Mouse (Mus musculus) cerebellum, postnatal 36 days (tissue): ENCODE data around the gene 1700012B07Rik.

Experiments used
- DNase-seq, 2 experiments: peaks; one replicate each; pipeline ENCODE4 v3.0.0; 2021 to 2022; ENCODE audit warnings: mixed read lengths in 2 of 2

Gene 1700012B07Rik

GRCm38 (mm10) chr11:109845601-109846000 is 17.8 kb upstream of the 1700012B07Rik start:
- no peak for DNase-seq

GRCm38 (mm10) chr11:109844466-109844865 is 16.6 kb upstream of the 1700012B07Rik start:
- DNase-seq, result no peak

- DNase-seq, result no peak
Measured at GRCm38 (mm10) chr11:109830368-109830767, 2.5 kb upstream of the 1700012B07Rik start.

- DNase-seq, result no peak
Measured at GRCm38 (mm10) chr11:109822280-109822679, 5.6 kb downstream of the 1700012B07Rik start.

GRCm38 (mm10) chr11:109817405-109817804 is 10.4 kb downstream of the 1700012B07Rik start:
- no peak for DNase-seq

DNA sequence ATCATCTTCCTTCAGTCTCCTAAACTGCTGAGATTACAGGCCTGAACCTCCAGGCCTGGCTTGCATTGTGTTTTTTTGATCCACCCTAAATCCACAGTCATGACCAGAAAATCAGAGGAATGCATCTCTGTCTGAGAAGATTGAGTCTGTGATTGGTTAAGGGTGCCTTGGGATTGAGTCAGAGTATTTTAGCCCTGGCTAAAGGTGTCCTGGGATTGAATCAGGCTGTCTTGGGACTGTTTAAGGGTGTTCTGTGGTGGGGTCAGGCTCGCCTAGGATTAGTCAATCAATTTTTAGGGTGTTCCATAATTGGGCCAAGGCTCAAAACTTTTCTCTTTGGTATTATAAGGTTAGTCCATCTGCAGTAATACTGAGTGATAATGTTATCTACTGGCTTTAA is 10.9 kb downstream of the 1700012B07Rik start:
- no peak for DNase-seq

DNA sequence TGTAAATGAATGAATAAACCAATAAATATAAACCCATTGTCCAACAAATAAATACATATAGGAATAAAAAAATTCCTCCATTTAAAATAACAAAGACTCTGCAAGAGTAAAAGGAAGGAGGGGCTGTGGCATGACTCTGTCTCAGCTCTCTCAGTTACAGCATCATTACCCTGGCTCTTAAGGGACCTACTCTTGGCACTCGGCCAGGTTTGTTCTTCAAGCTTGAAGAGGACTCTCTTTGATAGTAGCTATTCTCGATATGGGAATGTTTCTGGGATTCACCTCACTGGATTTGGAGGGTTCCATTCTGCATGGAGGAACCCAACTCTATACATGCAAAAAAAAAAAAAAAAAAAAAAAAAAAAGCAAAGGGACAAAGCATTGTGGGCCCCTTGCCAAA is 16.1 kb downstream of the 1700012B07Rik start:
- no peak for DNase-seq

DNA sequence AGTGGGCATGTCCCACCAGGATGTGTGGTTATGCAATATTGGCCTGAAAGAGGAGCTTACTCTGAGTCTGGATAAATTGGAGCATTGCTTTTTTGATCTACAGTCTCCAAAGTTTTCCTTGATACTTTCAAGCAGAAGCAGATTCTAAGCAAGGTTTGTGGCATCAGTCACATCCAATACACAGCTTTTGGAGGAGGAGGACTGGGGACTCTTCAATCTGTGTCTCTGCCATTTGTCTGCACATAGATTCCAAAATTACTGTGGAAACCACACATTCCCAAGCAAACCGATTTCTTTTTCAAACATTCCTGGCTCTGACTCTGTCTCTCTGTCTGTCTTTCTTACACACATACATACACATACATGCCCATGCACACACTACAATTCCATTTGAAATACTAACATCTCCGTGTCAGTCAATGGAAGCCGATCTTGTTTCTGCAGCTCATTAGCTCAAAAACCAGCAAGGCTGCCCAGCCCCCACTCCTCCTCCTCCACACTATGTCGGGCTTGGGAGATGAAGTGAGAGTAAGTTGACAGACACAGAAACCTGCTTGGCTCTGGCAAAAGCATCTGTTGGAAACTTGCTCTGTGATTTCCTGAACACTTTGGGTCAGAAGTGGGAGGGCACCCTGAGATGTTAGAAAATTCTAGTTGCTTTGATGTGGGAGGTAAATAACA is 18.5 kb downstream of the 1700012B07Rik start:
- DNase-seq, result no peak

GRCm38 (mm10) chr11:109801515-109801914 is 26.3 kb downstream of the 1700012B07Rik start:
- DNase-seq, result no peak

DNA sequence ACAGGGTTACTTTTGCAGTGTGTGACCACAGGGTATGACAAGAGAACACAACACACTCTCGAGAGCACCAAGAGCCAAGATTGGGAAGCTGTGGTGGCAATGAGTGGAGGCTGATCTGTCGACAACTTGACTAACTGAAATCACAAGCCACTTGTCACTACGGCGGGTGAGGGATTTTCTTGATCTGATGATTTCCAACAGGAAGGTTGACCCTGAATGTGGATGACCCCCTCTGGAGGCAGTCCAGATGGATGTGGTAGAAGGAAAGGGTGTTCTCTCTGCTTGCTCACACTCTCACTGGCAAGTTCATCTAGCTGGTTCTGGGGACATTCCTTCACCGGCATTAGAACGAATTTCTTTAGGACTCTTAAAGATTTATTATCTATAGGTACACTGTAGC is 30.3 kb downstream of the 1700012B07Rik start:
- no peak for DNase-seq

- DNase-seq, result no peak
Measured at GRCm38 (mm10) chr11:109795536-109795935, 32.3 kb downstream of the 1700012B07Rik start.

DNA sequence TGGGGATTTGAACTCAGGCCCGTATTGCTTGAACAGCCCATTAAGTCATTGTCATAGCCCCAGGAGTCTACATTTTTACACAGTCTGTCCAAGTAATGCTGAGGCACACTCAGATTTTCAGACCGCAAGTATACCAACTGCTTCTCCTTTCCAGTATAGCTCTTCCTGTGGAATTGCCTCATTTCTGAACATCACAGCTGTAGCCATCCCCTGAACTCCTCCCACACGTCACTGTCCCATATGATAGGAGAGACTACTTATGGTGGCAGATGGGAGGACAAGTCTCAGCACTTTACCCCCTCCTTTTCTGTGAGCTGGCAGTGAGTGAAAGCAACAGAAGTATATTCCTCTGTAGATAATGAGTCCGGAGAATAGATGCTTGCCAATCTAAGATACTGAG is 34.3 kb downstream of the 1700012B07Rik start:
- DNase-seq, result no peak

DNA sequence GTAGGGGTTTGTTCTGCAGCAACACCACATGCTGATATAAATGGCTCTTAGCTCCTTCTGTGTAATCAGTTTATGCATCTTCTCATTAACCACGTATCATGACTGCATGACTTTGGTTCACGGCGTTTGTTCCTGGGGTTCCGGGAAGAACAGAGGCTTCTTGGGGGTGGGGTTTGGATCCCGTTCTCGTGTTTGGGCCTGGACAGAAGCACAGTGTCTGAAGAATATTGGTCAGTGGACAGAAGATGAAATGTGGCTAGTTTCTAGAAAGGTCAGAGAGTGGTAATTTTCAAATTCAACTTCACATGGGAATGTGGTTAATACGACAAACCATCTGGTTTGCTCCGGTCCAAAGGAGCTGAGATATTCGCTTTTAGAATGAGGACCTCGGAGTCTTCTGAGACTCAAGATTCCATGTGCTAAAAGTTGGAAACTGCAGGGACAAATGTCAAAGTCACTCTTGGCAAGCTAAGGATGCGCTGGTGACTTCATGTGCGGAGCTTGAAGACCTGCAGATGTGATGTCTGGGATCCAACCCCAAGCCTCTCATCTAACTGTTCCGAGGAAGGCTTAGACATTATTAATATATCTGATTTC is 35.3 kb downstream of the 1700012B07Rik start:
- no peak for DNase-seq

DNA sequence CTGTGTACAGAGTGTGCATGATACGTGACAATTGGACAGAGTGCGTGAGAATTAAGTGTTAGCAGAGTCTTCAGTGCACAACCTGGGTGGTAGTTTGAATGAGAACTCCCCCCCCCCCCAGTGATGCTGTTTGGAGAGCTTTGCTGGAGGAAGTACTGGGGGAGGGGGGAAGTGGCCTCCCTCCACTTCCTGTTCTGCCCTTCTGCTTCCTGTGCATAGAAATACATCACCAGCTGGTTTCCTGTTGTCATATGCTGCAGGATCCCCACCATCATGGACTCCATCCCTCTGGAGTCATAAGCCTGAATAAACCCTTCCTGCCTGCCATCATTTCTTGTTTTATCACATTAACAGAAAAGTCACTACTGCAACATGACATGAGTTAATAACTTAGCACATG is 35.9 kb downstream of the 1700012B07Rik start:
- no peak for DNase-seq

DNA sequence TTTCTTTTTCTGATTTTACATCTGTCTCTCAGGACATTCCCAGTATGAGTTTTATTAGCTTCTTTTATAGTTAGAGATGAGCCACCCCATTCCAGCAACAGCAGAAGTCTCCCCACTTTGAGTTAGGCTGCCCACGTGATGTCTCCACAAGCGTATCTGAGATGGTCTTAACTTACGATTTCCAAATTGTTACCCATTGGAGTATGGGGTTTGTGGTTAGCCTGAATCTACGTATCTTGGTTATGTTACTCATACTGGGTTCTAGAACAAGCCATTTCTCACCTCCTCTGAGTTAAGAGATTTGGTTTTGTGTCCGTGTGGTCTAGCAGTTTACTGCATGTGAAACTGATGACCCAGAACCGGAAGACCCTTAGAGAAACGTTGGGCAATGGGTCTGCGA is 37.6 kb downstream of the 1700012B07Rik start:
- no peak for DNase-seq

- DNase-seq, result no peak
Measured at GRCm38 (mm10) chr11:109785392-109785791, 42.5 kb downstream of the 1700012B07Rik start.

DNA sequence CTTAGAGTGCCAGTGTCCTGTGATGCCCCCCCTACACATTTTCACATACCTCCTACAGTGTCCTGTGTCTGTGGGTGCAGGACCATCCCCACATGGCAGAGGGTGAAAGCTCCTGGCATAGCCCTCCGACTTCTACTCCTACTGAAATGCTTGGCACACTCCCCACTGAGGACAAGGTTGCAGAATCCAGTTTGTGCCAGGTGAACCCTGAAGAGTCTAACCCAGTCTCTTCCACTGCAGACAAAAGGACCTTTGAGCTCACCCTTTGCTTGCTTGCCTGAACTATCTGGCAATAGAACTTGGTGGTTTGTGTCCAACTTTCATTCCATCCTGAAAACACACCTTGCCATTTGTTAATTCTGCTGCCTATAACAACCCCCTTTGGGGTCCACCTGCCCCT is 56.5 kb downstream of the 1700012B07Rik start:
- DNase-seq, result no peak

GRCm38 (mm10) chr11:109770185-109770584 is 57.7 kb downstream of the 1700012B07Rik start:
- no peak for DNase-seq

- no peak for DNase-seq
Measured at GRCm38 (mm10) chr11:109769091-109769490, 58.8 kb downstream of the 1700012B07Rik start.

DNA sequence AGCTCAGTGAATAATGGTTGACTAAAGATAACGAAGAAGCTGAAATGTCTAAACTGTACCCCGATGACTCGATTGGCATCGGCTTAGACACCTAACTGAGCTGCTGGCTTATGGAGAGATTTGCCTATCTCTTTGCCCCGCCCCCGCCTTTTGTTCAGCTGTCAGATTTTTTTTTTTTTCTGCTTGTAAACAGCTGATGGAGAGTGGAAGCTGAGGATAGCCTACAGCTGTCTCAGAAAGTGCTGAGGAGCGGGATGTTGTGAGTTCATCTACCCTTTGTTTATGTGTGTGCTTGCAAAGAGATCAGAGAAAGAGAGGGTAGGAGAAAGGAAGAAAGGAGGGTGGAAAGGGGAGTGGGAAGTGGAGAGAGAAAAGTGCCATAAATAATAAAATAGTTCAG is 67.8 kb downstream of the 1700012B07Rik start:
- DNase-seq, result no peak

GRCm38 (mm10) chr11:109758616-109759215 is 69.1 kb downstream of the 1700012B07Rik start:
- DNase-seq, result no peak

DNA sequence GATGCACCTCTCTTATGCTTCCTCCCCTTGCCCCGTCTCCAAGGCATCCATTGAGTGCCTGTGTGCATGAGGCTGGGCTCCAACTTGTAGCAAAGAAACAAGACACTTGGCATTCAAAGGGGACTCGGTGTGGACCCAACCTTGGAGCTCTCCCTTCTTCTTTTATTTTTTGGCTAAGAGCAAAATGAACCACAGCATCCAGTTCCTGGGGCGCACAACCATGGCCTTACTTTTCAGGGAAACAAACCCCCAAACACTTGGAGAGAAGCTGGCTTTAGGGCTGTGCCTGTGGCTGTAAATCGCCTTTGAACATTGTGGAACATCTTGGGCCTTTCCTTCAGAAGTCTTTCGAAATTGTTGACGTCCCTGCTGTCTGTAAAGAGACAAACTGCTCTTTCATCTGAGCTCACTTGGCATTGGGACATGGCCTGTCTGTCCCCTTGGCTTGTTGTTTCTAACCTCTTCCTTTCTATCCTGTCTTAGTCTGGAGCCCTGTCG is 73.7 kb downstream of the 1700012B07Rik start:
- peak in 1 of 2 experiments; percentile 3 for DNase-seq

- DNase-seq, result no peak
Measured at GRCm38 (mm10) chr11:109751636-109752603, 75.9 kb downstream of the 1700012B07Rik start.
